Mouse (Mus musculus) liver, postnatal 0 days (tissue): ENCODE results near the gene Asah2.

ENCODE experiments used
- CTCF ChIP-seq: sonication (generic); IDR thresholded peaks from 2 replicates; pipeline ENCODE4 v1.5.1; 2016; ENCODE audit warnings: antibody characterized with exemption, low read depth
- EP300 ChIP-seq: IDR thresholded peaks from 2 replicates; pipeline ENCODE4 v1.6.1; 2016; ENCODE audit warnings: antibody characterized with exemption, low read depth, mild to moderate bottlenecking

GRCm38 (mm10) chr19:32018585-32018984, 89.4 kb downstream of the Asah2 start:
- TF ChIP-seq EP300: no peak
- TF ChIP-seq CTCF: no peak
